Mouse (Mus musculus) G1E (cell line): ENCODE results near the gene Cmklr1.

Experiments used
- CTCF ChIP-seq: IDR thresholded peaks from 2 replicates; pipeline ENCODE4 v1.5.1; 2012; ENCODE audit warnings: low read depth, low read length, inconsistent platforms, mixed read lengths
- GATA1 ChIP-seq: IDR thresholded peaks from 2 replicates; pipeline ENCODE4 v1.6.1; 2012; ENCODE audit warnings: borderline replicate concordance, low read length, inconsistent platforms, mixed read lengths
- GATA2 ChIP-seq: IDR thresholded peaks from 2 replicates; pipeline ENCODE4 v1.6.1; 2012; ENCODE audit warnings: low read depth, low read length, inconsistent platforms, borderline replicate concordance
- POLR2AphosphoS5 ChIP-seq: IDR thresholded peaks from 2 replicates; pipeline ENCODE4 v1.6.1; 2012; ENCODE audit warnings: low read depth, low read length, inconsistent platforms; ENCODE audit not compliant: insufficient replicate concordance
- TAL1 ChIP-seq: conservative IDR thresholded peaks from 2 replicates; pipeline ENCODE4 v1.6.1; 2012; ENCODE audit warnings: low read depth, low read length, inconsistent platforms, mixed read lengths

DNA sequence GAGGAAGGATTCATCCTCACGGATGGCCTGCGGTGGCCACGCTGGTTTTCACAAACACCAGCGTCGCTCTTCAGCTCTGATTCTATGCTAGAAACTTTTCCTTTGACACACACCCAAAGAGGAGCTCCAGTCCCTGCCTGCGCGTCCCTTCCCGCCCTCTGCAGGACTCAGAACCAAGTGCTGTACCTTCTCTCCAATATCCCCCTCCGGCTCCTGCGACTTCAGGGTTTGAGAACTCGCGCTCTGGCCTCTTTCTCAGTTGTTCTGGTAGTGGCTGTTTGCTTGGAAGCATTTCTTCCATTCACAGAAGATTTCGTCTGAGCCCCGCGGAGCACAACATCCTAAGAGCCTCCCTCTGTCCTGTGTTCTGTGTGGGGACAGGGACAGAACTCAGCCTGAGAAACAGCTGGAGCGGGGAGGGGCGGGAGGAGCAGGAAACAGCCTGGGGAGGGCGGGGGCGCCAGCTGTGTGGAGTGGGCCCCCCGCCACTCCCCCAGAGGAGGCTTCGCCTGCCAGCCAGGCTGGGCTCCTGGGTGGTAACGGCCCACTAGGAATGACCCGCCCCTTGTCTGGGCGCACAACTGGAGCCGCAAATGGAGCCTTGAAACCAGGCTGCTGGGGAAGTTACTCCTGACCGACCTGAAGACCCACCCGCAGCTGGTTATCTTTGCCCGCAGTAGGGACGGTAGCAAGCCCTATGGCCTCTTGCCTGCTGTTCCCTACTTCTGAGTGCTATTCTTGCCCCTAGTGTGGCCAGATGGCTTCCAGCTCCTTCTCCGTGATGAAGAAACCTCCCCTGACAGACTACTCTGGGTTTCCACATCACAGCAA is at the start of gene Cmklr1:
- TF ChIP-seq CTCF, result no peak
- no peak for TF ChIP-seq POLR2AphosphoS5
- no peak for TF ChIP-seq TAL1
- no peak for TF ChIP-seq GATA2
- no peak for TF ChIP-seq GATA1
